Mouse (Mus musculus) kidney, postnatal 36 days (tissue): ENCODE data around the gene Pdcd4.

ENCODE experiments used
- DNase-seq, 2 experiments: peaks; one replicate each; pipeline ENCODE4 v3.0.0; 2021 to 2022; ENCODE audit warnings: mixed read lengths in 2 of 2

The Pdcd4 gene

GRCm38 (mm10) chr19:53872994-53873713 lies 18.9 kb upstream of the Pdcd4 start:
- no peak for DNase-seq

GRCm38 (mm10) chr19:53875246-53875645 lies 16.8 kb upstream of the Pdcd4 start:
- no peak for DNase-seq

GRCm38 (mm10) chr19:53877779-53878178 lies 14.3 kb upstream of the Pdcd4 start:
- no peak for DNase-seq

GRCm38 (mm10) chr19:53880460-53880859 lies 11.6 kb upstream of the Pdcd4 start:
- no peak for DNase-seq

- no peak for DNase-seq
Observed at GRCm38 (mm10) chr19:53881786-53882185, 10.2 kb upstream of the Pdcd4 start.

GRCm38 (mm10) chr19:53885450-53885849 lies 6.6 kb upstream of the Pdcd4 start:
- peak; percentile 17 to 34 for DNase-seq

GRCm38 (mm10) chr19:53886576-53887370 lies 5.3 kb upstream of the Pdcd4 start:
- no peak for DNase-seq

GRCm38 (mm10) chr19:53887822-53888221 lies 4.2 kb upstream of the Pdcd4 start:
- DNase-seq, result no peak

GRCm38 (mm10) chr19:53888331-53888730 lies 3.7 kb upstream of the Pdcd4 start:
- no peak for DNase-seq

- DNase-seq, result no peak
Observed at GRCm38 (mm10) chr19:53889555-53889954, 2.5 kb upstream of the Pdcd4 start.

GRCm38 (mm10) chr19:53890274-53890673 lies 1.8 kb upstream of the Pdcd4 start:
- no peak for DNase-seq

GRCm38 (mm10) chr19:53890781-53891251 lies 1.2 kb upstream of the Pdcd4 start:
- peak; percentile 18 to 22 for DNase-seq

GRCm38 (mm10) chr19:53891569-53891968 lies 462 bp upstream of the Pdcd4 start:
- no peak for DNase-seq

- DNase-seq, result no peak
Observed at GRCm38 (mm10) chr19:53892838-53893359, 868 bp downstream of the Pdcd4 start.

GRCm38 (mm10) chr19:53893711-53894171 lies 1.7 kb downstream of the Pdcd4 start:
- DNase-seq, result no peak

- peak; percentile 29 to 62 for DNase-seq
Observed at GRCm38 (mm10) chr19:53894538-53895121, 2.6 kb downstream of the Pdcd4 start.

- no peak for DNase-seq
Observed at GRCm38 (mm10) chr19:53898046-53898445, 6.0 kb downstream of the Pdcd4 start.

- no peak for DNase-seq
Observed at GRCm38 (mm10) chr19:53898498-53898897, 6.5 kb downstream of the Pdcd4 start.

- no peak for DNase-seq
Observed at GRCm38 (mm10) chr19:53898970-53899900, 7.2 kb downstream of the Pdcd4 start.

GRCm38 (mm10) chr19:53899941-53900610 lies 8.0 kb downstream of the Pdcd4 start:
- no peak for DNase-seq

- no peak for DNase-seq
Observed at GRCm38 (mm10) chr19:53901931-53902738, 10.1 kb downstream of the Pdcd4 start.
